Mouse (Mus musculus) yolk sac, embryonic 10.5 days (tissue): ENCODE data around the gene Slain2.
"Not testable (repeated sequence)": the region's sequence is repeated elsewhere in the genome, so short reads cannot be mapped to it uniquely, and the experiment has no call there.

Source experiments
- DNase-seq: peaks from one replicate; pipeline ENCODE4 v3.0.0-alpha.2; 2017; ENCODE audit warnings: low spot score

Slain2 gene

GRCm38 (mm10) chr5:72950252-72950651 lies 36.1 kb downstream of the Slain2 start:
- no peak for DNase-seq

DNA sequence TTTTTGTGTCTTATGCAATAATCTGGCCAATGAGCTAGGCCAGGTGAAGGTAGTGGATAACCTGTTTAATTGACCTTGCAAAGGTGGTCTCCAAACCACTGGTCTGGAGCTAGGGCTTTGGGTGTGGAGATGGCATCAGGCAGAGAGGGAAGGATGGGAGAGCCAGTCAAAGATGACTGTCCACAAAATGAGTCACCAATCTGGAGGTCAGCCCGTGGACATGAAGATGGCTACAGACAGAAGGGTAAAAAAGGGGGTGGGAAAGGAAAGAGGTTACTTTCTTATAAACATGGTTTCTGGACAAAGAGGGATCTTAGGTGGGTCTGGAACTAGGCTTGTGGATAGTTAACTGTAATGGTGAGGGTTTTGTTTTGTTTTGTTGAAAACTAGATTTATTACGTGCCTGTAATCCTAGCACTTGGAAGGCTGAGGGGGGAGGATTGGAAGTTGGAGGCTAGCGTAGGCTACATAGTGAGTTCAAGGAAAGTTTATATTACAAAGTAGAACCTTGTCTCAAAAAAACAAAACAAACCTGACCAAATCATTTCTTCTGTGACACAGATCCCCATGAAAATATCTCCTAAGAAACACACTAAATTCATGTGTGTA lies 40.0 kb downstream of the Slain2 start:
- no peak for DNase-seq

DNA sequence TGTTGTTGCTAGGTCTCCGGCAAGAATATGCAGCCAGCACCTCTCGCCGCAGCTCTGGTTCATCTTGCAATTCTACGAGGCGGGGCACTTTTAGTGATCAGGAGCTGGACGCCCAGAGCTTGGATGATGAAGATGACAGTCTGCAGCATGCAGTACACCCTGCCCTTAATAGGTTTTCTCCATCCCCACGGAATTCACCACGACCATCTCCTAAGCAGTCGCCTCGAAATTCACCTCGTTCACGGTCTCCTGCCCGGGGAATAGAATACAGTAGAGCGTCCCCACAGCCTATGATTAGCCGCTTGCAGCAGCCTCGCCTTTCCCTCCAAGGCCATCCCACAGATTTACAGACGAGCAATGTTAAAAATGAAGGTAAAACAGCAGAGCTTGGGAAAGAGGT lies 43.2 kb downstream of the Slain2 start:
- no peak for DNase-seq

- no peak for DNase-seq
These were observed 46.0 kb downstream of the Slain2 start for GRCm38 (mm10) chr5:72960096-72960495.

DNA sequence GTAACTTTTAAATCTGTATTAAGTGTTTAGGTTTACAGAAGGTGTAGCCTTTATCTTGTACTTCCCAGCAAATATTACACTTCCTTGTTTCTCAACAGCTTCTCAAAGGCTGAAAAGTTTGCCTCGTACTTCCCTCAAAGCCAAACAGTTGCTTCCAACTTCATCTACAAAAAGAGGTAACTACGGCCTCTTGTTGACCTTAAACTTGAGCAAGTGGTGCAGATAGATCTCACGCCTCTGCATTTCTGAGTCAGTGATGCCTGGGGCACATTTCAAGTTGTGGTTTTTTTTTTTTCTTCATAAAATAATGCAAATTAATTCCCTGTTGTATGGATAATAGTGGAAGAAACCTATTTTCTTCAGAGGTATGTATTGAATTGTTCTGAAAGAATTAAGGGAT lies 51.6 kb downstream of the Slain2 start:
- DNase-seq = no peak

- no peak for DNase-seq
These were observed 58.3 kb downstream of the Slain2 start for GRCm38 (mm10) chr5:72972435-72972834.

DNA sequence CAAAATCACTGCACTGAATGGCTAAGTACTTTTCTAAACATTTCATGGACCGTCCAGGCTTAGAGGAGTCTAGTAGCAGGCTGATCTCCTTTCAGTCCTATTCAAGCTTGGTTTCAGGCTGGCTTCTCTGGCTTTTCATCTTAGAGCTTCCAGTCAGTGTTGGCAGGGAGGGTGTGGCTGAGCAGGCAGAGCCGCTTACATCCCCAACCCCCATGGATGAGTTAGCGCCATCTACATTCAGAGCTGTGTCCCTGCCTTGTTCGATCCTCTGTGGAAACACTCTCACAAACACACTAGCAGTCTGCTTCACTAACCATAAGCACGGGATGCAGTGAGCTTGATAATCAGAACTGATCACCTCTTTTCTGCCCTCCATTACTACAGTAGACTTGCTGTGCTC lies 58.8 kb downstream of the Slain2 start:
- peak; percentile 15 for DNase-seq

DNA sequence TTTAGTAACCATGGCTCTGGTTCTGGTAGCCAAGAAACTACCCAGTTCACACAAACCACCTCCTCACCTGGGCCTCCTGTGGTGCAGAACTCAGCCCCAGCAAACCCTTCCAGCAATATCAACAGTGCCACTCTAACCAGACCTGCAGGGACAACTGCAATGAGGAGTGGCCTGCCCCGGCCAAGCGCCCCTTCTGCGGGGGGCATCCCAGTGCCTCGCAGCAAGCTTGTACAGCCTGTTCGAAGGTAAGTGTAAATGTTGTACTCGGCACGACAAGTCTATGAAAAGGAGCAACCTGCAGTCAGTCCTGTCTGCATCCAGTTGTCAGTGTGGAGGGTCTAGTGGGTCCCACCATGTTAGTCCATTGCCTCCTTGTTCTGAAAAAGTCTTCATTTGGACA lies 60.5 kb downstream of the Slain2 start, which contains the start of gene Gm10135:
Gm10135 (minus strand) TSS at position 101 of the 400 bp plus-strand sequence.
- DNase-seq = no peak

GRCm38 (mm10) chr5:72975996-72976395 lies 61.9 kb downstream of the Slain2 start:
- DNase-seq = no peak

GRCm38 (mm10) chr5:72976539-72976938 lies 62.4 kb downstream of the Slain2 start:
- DNase-seq = no peak

GRCm38 (mm10) chr5:72984091-72984490 lies 70.0 kb downstream of the Slain2 start:
- no peak for DNase-seq

- no peak for DNase-seq
These were observed 73.7 kb downstream of the Slain2 start for GRCm38 (mm10) chr5:72987786-72988185.

DNA sequence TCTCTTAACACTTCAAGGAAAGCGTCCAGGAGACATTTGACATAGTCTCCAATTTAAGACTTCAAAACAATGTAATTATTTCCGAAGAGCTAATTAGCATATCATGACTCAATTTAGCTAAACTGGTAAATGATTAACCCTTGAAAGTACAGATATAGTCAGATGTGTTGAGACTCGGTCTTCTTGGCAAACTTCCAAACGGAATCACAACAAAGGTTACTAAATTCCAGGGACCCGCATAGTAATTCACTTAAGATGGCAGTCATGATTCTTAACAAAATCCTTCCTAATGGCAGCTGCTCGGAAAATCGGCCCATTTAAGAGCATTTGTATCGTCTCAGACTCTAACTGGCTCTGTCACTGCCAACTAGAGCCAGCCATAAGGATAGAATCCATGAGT lies 75.7 kb downstream of the Slain2 start:
- DNase-seq = no peak

DNA sequence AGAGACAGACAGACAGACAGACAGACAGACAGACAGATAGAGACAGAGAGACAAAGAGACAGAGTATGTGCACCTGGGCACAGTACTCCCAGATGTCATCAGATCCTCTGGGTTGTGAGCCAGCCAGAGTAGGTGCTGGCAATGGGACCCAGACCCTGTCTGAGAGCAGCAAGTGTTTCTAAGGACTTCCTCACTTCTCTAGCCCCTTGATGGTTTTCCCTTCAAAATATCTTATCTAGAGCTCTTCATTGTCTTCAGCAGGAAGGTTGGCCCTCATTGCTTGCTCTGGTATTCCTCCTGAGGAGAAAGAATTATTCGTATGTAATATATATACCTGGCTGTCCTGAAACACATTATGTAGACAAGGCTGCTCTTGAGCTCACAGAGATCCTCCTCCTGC lies 78.4 kb downstream of the Slain2 start:
- DNase-seq = no peak

- no peak for DNase-seq
These were observed 80.3 kb downstream of the Slain2 start for GRCm38 (mm10) chr5:72994424-72994823.

DNA sequence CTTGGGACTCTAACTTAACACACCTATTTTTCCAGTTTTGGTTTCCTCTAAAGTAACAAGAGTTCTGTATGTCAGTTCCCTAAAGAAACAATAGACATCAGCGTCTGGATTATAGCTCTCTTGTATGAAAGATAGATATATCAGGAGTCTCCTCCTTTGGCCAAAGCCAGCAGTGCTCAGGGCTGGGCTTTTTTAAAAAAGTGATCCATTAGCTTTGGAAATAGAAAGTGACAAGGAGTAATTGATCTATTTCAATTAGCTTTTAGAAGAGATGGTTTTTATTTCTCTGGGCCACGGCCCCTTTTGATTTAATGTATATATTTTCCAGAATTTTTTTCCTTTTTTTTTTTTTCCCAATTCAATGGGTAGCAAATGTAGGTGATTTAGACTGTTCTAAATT lies 80.8 kb downstream of the Slain2 start:
- DNase-seq = no peak

GRCm38 (mm10) chr5:72995379-72995778 lies 81.3 kb downstream of the Slain2 start:
- DNase-seq = no peak

- DNase-seq = not testable (repeated sequence)
These were observed 84.4 kb downstream of the Slain2 start for GRCm38 (mm10) chr5:72998546-72998945.

DNA sequence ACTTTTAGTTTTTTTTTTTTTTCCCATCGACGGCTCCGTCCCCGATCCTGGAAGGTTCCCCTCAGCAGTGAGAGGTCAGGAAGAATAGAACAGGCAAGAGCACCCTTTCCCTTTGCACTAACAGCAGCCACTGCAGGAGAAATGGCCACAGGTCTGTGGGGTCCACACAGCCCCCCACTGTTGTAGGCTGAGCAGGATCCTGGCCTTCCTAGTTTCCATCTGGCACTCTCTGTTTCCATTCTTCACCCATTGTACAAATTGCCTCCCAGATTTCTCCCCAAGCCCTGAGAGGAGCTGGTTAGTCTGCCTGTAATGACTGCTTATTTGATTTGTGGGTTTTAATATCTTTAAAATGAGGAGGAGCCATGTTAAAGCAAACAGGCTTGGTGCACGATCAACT lies 89.9 kb downstream of the Slain2 start:
- DNase-seq = no peak

DNA sequence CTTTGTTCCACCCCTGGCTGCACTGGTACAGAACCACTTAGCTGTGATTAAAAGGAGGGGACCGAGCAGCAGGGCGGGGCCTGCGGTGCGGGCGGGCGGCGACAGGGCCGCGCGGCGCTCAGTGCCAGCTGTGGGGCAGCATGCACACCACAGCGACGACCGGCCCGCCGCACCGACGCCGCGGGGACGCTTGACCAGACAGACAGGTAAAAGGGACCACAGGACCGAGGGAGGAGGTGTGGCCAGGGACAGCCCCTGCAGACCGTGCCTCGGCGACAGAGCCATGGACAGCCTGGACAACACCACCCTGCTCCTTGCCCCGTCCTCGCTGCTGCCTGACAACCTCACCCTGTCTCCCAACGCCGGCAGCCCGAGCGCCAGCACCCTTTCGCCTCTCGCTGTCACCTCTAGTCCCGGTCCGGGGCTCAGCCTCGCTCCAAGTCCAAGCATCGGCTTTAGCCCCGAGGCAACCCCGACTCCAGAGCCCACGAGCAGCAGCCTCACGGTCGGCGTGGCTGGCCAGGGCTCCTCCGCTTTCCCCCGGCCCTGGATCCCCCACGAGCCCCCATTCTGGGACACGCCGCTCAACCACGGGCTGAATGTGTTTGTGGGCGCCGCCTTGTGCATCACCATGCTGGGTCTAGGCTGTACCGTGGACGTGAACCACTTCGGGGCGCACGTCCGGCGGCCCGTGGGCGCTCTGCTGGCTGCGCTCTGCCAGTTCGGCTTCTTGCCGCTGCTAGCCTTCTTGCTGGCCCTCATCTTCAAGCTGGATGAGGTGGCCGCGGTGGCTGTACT lies 92.9 kb downstream of the Slain2 start, which contains the start of gene Slc10a4:
Slc10a4 (plus strand) TSS at position 100 of the 798 bp plus-strand sequence.
- DNase-seq = no peak

- no peak for DNase-seq
These were observed 93.5 kb downstream of the Slain2 start for GRCm38 (mm10) chr5:73007582-73007959.

- not testable (repeated sequence) for DNase-seq
These were observed 94.1 kb downstream of the Slain2 start for GRCm38 (mm10) chr5:73008230-73008629.

- DNase-seq = not testable (repeated sequence)
These were observed 97.7 kb downstream of the Slain2 start for GRCm38 (mm10) chr5:73011806-73012205.
